Mouse (Mus musculus) testis, adult 2 months (tissue): Measurements from ENCODE around the gene Susd6. TPM values are rescaled to one million over a fixed set of nuclear protein-coding genes. Genes with fewer than 3 reads are reported as not detected.

Experiments used
- H3K27ac ChIP-seq: fragments of 200-500 bp; 2 replicates; pipeline ENCODE4 v1.5.1; 2012; ENCODE audit warnings: low read depth, low read length; ENCODE audit not compliant: control insufficient read depth, insufficient read depth
- H3K27me3 ChIP-seq: fragments of 200-500 bp; 2 replicates; pipeline ENCODE4 v1.6.1; 2012; ENCODE audit warnings: mild to moderate bottlenecking, low read length, moderate library complexity; ENCODE audit not compliant: control insufficient read depth, insufficient read depth
- H3K36me3 ChIP-seq: fragments of 200-500 bp; 2 replicates; pipeline ENCODE4 v1.6.1; 2012; ENCODE audit warnings: mild to moderate bottlenecking, low read length; ENCODE audit not compliant: control insufficient read depth, insufficient read depth
- H3K4me1 ChIP-seq: fragments of 200-500 bp; 2 replicates; pipeline ENCODE4 v1.6.1; 2012; ENCODE audit warnings: low read length; ENCODE audit not compliant: control insufficient read depth, insufficient read depth
- H3K4me3 ChIP-seq: fragments of 200-500 bp; 2 replicates; pipeline ENCODE4 v1.5.1; 2012; ENCODE audit warnings: low read depth, mild to moderate bottlenecking, low read length, moderate library complexity, mixed read lengths; ENCODE audit not compliant: control insufficient read depth
- CTCF ChIP-seq: fragments of 200-500 bp; IDR thresholded peaks from 2 replicates; pipeline ENCODE4 v1.5.1; 2012; ENCODE audit warnings: low read depth, mild to moderate bottlenecking, inconsistent platforms, low read length, moderate library complexity; ENCODE audit not compliant: control insufficient read depth, insufficient read depth, insufficient replicate concordance
- POLR2A ChIP-seq: fragments of 200-500 bp; IDR thresholded peaks from 2 replicates; pipeline ENCODE4 v1.6.1; 2012; ENCODE audit warnings: low read depth, mild to moderate bottlenecking, inconsistent platforms, low read length, moderate library complexity; ENCODE audit not compliant: control insufficient read depth
- polyA plus RNA-seq: library from polyadenylated mRNA; depleted of rRNA; stranded (reverse); fragments of >200 nt; gene quantifications from 2 replicates; pipeline ENCODE4 v1.2.3, GENCODE M21; 2012

Susd6 gene
- polyA plus RNA-seq, 1 experiment = 46.0 TPM

DNA sequence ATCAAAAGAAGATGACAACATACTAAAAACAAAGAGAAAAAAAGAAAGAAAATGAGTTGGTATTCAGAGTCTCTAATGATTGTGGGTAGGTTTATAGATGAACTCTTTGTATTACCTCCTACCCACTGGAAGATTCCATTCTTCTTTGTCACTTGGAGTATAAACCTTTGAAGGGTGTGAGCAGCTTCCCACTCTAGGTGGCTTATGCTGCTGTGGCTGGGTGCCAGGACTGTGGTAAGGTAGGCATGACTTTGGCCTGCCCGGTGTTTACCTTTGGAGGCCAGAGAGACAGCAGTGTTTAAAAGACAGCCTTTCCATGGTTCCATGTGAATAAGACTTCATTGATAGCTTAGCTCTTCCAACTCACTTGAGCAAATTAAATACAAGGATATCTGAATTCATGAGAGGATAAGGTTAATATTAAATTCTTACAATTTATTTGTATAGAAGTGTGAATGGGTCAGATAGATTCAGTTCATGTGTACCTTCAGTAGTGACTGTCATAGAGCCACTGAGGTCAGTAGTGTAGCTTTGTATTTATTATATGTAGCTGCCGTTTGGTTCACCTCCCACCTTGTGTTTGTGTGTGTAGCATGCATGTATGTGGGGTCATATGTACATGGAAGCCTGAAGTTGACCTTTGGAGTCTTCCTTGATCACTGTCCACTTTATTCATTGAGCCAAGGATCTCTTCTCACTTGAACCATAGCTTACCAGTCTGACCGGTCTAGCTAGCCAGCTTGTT lies 44.0 kb downstream of the Susd6 start:
- no peak overlapping the region for H3K27ac ChIP-seq
- H3K36me3 ChIP-seq = no peaks in the 10 kb centered on the region
- H3K4me1 ChIP-seq = no peaks in the 10 kb centered on the region; the same call in 1 of the 2 replicates
- no peaks in the 10 kb centered on the region for H3K27me3 ChIP-seq
- no peak overlapping the region for H3K4me3 ChIP-seq
- no peak for TF ChIP-seq POLR2A
- TF ChIP-seq CTCF = no peak

DNA sequence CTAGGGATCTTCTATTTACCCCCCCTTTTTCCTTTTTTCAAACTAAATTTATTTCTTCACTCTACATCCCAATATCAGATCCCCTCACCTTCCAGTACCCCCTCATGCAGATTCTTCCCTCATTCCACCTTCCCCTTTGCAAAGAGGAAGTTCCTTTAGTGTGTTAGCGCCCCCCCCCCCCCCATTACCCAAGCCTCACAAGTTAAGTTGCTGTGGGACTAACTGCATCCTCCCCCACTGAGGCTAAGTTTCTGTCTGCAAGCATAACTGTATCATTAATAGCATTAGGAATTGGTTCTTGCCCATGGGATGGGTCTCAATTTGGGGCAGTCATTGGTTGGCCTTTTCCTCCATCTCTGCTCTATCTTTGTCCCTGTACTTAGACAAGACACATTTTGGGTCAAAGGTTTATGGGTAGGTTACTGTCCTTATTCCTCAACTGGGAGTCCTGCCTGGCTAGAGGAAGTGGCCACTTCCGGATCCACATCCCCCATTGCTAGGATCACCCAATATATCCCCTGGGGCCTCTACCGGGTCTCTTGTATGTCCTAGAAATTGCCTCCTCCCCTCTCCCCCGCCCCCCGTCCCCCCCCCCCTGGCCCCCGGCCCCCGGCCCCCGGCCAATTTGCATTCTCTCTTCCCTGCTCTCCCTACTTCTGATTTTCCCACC lies 44.7 kb downstream of the Susd6 start:
- no peaks in the 10 kb centered on the region for H3K36me3 ChIP-seq
- no peak overlapping the region for H3K27ac ChIP-seq
- H3K4me3 ChIP-seq = no peak overlapping the region
- no peak for TF ChIP-seq POLR2A
- TF ChIP-seq CTCF = no peak
- H3K27me3 ChIP-seq = no peaks in the 10 kb centered on the region
- H3K4me1 ChIP-seq = no peaks in the 10 kb centered on the region; the same call in 1 of the 2 replicates

DNA sequence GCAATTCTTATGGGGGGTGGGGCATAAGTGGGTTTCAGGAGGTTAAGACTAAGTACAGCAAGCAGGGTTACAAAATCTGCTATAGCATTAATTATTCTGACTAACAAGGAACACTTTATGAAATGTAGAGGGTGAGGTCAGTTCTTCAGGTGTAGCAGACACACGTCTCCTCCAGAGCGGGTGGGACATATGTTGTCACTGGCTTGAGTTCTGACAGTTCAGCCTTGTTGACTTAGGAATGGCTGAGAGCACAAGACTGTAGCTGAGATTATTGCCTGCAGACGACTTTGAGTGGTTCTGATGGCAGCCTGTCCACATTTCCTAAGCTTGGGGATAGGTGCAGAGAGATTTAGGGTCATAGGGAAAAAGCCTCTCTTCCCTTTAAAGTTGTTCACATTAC lies 47.3 kb downstream of the Susd6 start:
- Histone ChIP-seq H3K4me3 (no peak overlapping the region), H3K36me3 (no peaks in the 10 kb centered on the region), H3K27ac (no peak overlapping the region), H3K27me3 (no peaks in the 10 kb centered on the region), H3K4me1 (no peaks in the 10 kb centered on the region)
- TF ChIP-seq CTCF = no peak
- no peak for TF ChIP-seq POLR2A

DNA sequence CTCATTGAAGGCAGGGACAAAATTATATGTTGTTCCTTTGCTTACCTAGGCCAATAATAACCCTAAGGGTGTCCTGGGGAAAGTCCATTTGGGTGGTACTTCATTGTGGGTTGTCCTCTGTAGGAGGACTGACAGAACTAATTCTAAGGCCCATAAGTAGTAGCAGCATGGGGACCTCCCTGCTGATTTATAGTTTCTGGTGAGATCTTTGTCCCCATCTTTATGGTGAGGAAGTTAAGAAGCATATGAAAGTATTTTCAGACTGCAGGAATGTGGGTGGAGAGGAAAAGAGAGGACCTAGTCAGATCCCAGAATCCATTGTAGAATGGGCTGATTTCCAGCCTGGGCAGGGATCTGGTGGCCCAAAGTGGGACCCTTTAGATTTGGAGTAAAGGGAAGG lies 48.0 kb downstream of the Susd6 start:
- Histone ChIP-seq H3K36me3 (no peaks in the 10 kb centered on the region), H3K27ac (no peak overlapping the region), H3K27me3 (no peaks in the 10 kb centered on the region), H3K4me3 (no peak overlapping the region), H3K4me1 (no peaks in the 10 kb centered on the region)
- TF ChIP-seq CTCF (no peak), POLR2A (no peak)

DNA sequence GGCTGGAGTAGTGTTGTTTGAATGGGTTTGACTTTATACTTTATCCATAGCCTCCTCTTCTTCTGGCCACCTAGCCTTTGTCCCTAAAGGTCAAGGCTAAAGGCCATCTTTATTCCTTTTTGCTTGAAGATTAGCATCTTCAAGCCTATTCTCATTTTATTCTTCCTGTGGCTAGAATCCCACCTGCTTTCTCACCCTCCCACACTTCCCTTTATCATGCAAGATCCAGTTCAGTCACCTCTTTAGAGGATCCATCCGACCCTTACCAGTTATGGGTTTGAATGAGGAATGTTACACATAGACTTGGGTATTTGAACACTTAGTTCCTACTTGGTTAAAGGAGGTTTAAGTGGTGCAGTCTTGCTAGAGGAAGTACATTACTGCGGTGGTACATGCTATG lies 48.5 kb downstream of the Susd6 start:
- H3K36me3 ChIP-seq = no peaks in the 10 kb centered on the region
- no peak overlapping the region for H3K4me3 ChIP-seq
- TF ChIP-seq POLR2A (no peak), CTCF (no peak)
- H3K27me3 ChIP-seq = no peaks in the 10 kb centered on the region
- H3K27ac ChIP-seq = no peak overlapping the region
- no peaks in the 10 kb centered on the region; the same call in 1 of the 2 replicates for H3K4me1 ChIP-seq

DNA sequence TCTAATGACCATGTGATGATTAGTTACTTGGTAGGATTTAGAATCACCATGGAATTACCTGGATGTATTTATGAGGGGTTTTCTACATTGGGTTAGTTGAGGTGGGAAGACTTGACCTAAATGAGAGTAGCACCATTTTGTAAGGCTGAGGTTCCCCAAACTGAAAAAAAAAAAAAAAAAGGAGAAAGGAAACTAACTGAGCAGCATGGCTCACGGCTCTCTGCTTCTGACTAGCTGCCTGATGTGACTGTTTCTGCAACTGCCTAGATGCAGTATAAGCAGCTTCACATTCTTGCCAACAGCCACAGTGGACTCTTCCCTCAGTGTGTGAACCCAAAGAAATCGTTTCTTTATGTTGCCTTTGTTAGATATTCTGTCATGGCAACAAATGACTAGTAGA lies 49.3 kb downstream of the Susd6 start:
- no peak overlapping the region for H3K27ac ChIP-seq
- H3K36me3 ChIP-seq = no peaks in the 10 kb centered on the region
- H3K27me3 ChIP-seq = no peaks in the 10 kb centered on the region
- H3K4me3 ChIP-seq = no peak overlapping the region
- H3K4me1 ChIP-seq = no peaks in the 10 kb centered on the region; the same call in 1 of the 2 replicates
- TF ChIP-seq POLR2A = no peak
- TF ChIP-seq CTCF = no peak

DNA sequence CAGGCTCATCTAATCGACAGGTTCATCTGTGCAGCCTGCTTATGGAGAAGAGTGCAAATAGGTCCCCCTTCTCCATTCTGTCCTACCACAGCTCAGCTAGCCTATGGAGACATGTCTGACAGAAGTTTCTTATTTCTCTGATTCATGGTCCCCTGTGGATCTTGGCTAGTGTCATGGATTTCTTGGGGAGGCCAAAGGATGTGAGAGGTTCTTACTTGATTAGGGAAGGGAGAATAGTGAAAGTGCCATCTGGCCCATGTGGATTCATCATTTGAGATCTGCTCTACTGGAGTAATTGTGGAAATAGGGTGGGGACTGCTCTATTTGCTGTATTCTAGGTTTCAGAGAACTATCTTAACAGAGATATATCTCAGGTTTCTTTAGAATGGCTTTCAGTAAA lies 51.3 kb downstream of the Susd6 start:
- no peak for TF ChIP-seq POLR2A
- no peak for TF ChIP-seq CTCF
- H3K27me3 ChIP-seq = no peaks in the 10 kb centered on the region
- H3K4me3 ChIP-seq = no peak overlapping the region
- H3K27ac ChIP-seq = no peak overlapping the region
- H3K36me3 ChIP-seq = no peaks in the 10 kb centered on the region
- H3K4me1 ChIP-seq = no peaks in the 10 kb centered on the region; the same call in 1 of the 2 replicates
